Mouse (Mus musculus) cerebellum, adult 2 months (tissue): ENCODE results near the gene Lalba. TPM values are rescaled to one million over a fixed set of nuclear protein-coding genes. Genes with fewer than 3 reads are reported as not detected.
"Not testable (repeated sequence)": the region's sequence is repeated elsewhere in the genome, so short reads cannot be mapped to it uniquely, and the experiment has no call there.

Source experiments
- DNase-seq, 2 experiments: peaks; one replicate each; pipeline ENCODE4 v3.0.0; 2021
- H3K27ac ChIP-seq: fragments of 200-500 bp; 2 replicates; pipeline ENCODE4 v1.5.1; 2012; ENCODE audit warnings: low read length, control low read depth, inconsistent platforms; ENCODE audit not compliant: insufficient read depth
- H3K27me3 ChIP-seq: fragments of 200-500 bp; 2 replicates; pipeline ENCODE4 v1.6.1; 2012; ENCODE audit warnings: inconsistent platforms, mild to moderate bottlenecking, low read length, moderate library complexity; ENCODE audit not compliant: control insufficient read depth, insufficient read depth
- H3K4me1 ChIP-seq: fragments of 200-500 bp; 2 replicates; pipeline ENCODE4 v1.6.1; 2011; ENCODE audit warnings: low read length; ENCODE audit not compliant: control insufficient read depth, insufficient read depth
- H3K4me3 ChIP-seq: fragments of 200-500 bp; replicated peaks from 2 replicates; pipeline ENCODE3; 2011; ENCODE audit warnings: mild to moderate bottlenecking, low read depth, low read length, control low read depth; ENCODE audit not compliant: insufficient read depth
- CTCF ChIP-seq: fragments of 200-500 bp; IDR thresholded peaks from 2 replicates; pipeline ENCODE4 v1.5.1; 2011; ENCODE audit warnings: low read depth, mild to moderate bottlenecking, control low read depth, low read length, moderate library complexity, borderline replicate concordance; ENCODE audit not compliant: insufficient read depth
- POLR2A ChIP-seq: fragments of 200-500 bp; IDR thresholded peaks from 2 replicates; pipeline ENCODE4 v1.6.1; 2011; ENCODE audit warnings: low read length, control low read depth, borderline replicate concordance; ENCODE audit not compliant: insufficient read depth
- WGBS: fragments of 180-500 bp; shearing (Covaris S2); methylation state at CpG from one replicate; pipeline ENCODE4 v1.1.7; 2018; 5-methylcytosine and 5-hydroxymethylcytosine counted together
- polyA plus RNA-seq: library from polyadenylated mRNA; depleted of rRNA; stranded (reverse); fragments of >200 nt; gene quantifications from 2 replicates; pipeline ENCODE4 v1.2.3, GENCODE M21; 2012

Lalba gene
- polyA plus RNA-seq, 1 experiment, result 0.34 TPM

GRCm38 (mm10) chr15:98514146-98514545 is 31.6 kb upstream of the Lalba start:
- peaks cover 9% of the 10 kb centered on the region; the same call in 1 of the 2 replicates for H3K4me1 ChIP-seq
- H3K4me3 ChIP-seq, result no peak overlapping the region

GRCm38 (mm10) chr15:98513676-98514075 is 31.2 kb upstream of the Lalba start:
- H3K27ac ChIP-seq, H3K4me1 ChIP-seq, DNase-seq, H3K27me3 ChIP-seq, H3K4me3 ChIP-seq: not testable (repeated sequence)
- WGBS, result 61% methylated on average over 3 of the region's 3 CpGs

More at GRCm38 (mm10) chr15:98514146-98514545, 31.6 kb upstream of the Lalba start:
- Histone ChIP-seq H3K27ac (no peak overlapping the region), H3K27me3 (no peaks in the 10 kb centered on the region)
- TF ChIP-seq CTCF, result no peak
- no peak for TF ChIP-seq POLR2A
- WGBS, result 91% methylated on average over 8 of the region's 8 CpGs
- no peak for DNase-seq

GRCm38 (mm10) chr15:98512799-98513321 is 30.3 kb upstream of the Lalba start:
- Histone ChIP-seq H3K4me1 (peaks cover 9% of the 10 kb centered on the region; the same call in 1 of the 2 replicates), H3K4me3 (peak overlapping the region; percentile 15), H3K27ac (peak overlapping the region; percentile 56), H3K27me3 (no peaks in the 10 kb centered on the region)
- 6% methylated on average over 17 of the region's 17 CpGs for WGBS
- TF ChIP-seq POLR2A (no peak), CTCF (no peak)
- peak; percentile 72 to 84 for DNase-seq

GRCm38 (mm10) chr15:98512232-98512631 is 29.7 kb upstream of the Lalba start:
- WGBS, result 60% methylated on average over 8 of the region's 8 CpGs
- peak in 1 of 2 experiments; percentile 41 for DNase-seq
- TF ChIP-seq POLR2A (no peak), CTCF (no peak)
- Histone ChIP-seq H3K4me3 (no peak overlapping the region), H3K4me1 (peaks cover 9% of the 10 kb centered on the region; the same call in 1 of the 2 replicates), H3K27me3 (no peaks in the 10 kb centered on the region), H3K27ac (no peak overlapping the region)

DNA sequence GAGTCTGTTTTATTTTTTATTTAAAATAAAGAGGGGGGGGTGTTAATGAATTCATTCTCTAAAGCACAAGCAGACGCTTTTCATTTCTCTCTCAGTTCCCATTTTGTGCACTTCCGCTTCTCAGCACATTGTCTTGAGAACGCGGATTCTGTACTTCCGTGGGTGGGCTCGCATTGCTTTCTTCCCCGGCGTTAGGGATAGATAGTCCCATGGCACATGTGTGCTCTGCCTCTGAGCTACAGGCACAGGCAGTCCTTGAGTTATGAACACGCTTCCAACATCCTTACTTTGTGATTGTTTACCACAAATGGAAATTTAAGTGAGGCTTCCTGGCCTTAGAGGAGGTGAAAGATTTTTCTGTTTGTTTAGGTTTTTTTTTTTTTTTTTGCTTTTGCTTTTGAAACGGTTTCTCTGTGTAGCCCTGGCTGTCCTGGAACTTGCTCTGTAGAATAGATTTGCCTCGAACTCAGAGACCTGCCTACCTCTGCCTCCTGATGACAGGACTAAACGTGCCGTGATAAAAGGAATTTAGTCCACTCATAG is 28.9 kb upstream of the Lalba start:
- no peak for DNase-seq
- 76% methylated on average over 13 of the region's 13 CpGs for WGBS
- H3K4me1 ChIP-seq, result peaks cover 9% of the 10 kb centered on the region; the same call in 1 of the 2 replicates
- H3K4me3 ChIP-seq, result no peak overlapping the region
- no peak overlapping the region for H3K27ac ChIP-seq
- H3K27me3 ChIP-seq, result no peaks in the 10 kb centered on the region
- TF ChIP-seq POLR2A (no peak), CTCF (no peak)

- H3K27ac ChIP-seq, result no peak overlapping the region
- H3K27me3 ChIP-seq, result no peaks in the 10 kb centered on the region
- peak; percentile 66 to 80 for DNase-seq
- peak overlapping the region; percentile 56 for H3K4me3 ChIP-seq
- TF ChIP-seq POLR2A, result no peak
- TF ChIP-seq CTCF, result peak; percentile 82
- peaks cover 9% of the 10 kb centered on the region; the same call in 1 of the 2 replicates for H3K4me1 ChIP-seq
- WGBS, result 35% methylated on average over 25 of the region's 25 CpGs
Observed at GRCm38 (mm10) chr15:98510438-98511385, 28.2 kb upstream of the Lalba start.

GRCm38 (mm10) chr15:98509387-98509786 is 26.9 kb upstream of the Lalba start:
- 53% methylated on average over 2 of the region's 2 CpGs for WGBS
- no peak overlapping the region for H3K4me3 ChIP-seq

More at GRCm38 (mm10) chr15:98509387-98509786, 26.9 kb upstream of the Lalba start:
- Histone ChIP-seq H3K27me3 (no peaks in the 10 kb centered on the region), H3K27ac (no peak overlapping the region), H3K4me1 (peaks cover 9% of the 10 kb centered on the region; the same call in 1 of the 2 replicates)
- TF ChIP-seq CTCF (no peak), POLR2A (no peak)
- no peak for DNase-seq
